Mouse (Mus musculus): ENCODE results near the gene Klf12. TPM values are rescaled to one million over a fixed set of nuclear protein-coding genes. Genes with fewer than 3 reads are reported as not detected.

Gene Klf12
- polyA plus RNA-seq (2014; fragmentation: Nextera tagmentation; extraction: Ambion mirVana), result 14.8 and 18.5 TPM in 2 replicates

- no peaks in the 10 kb centered on the region; the same call in 1 of the 2 replicates for H3K9me3 ChIP-seq (ENCODE audit: control insufficient read depth, low read length)
- peak within 1 kb of the TSS; percentile 61 for H3K9ac ChIP-seq (ENCODE audit: low read length)
- ATAC-seq (replicated peaks; ENCODE audit: low FRiP score, low TSS enrichment, low read depth), result peak; percentile 86
- H3K4me1 ChIP-seq (replicated peaks; ENCODE audit: control insufficient read depth, insufficient read depth, low read length), result peaks cover 21% of the 10 kb centered on the region
- under 1% methylated on average over 34 of the region's 40 CpGs for WGBS
- H3K27me3 ChIP-seq (replicated peaks; ENCODE audit: control insufficient read depth, insufficient read depth, low read length), result no peaks in the 10 kb centered on the region
- peak within 1 kb of the TSS; percentile 78 for H3K27ac ChIP-seq (ENCODE audit: low read depth)
- peak within 1 kb of the TSS; percentile 97 for H3K4me2 ChIP-seq (ENCODE audit: low read length)
- peak within 1 kb of the TSS; percentile 63 for H3K4me3 ChIP-seq (ENCODE audit: low read depth, low read length)
- no peaks in the 10 kb centered on the region for H3K36me3 ChIP-seq (ENCODE audit: control insufficient read depth, insufficient read depth, low read length)
- peak; percentile 94 for DNase-seq (ENCODE audit: low spot score)
Observed at GRCm38 (mm10) chr14:100284119-100284860, at the start of gene Klf12. Gene Klf12 (minus strand): TSS chr14:100284679.

DNA sequence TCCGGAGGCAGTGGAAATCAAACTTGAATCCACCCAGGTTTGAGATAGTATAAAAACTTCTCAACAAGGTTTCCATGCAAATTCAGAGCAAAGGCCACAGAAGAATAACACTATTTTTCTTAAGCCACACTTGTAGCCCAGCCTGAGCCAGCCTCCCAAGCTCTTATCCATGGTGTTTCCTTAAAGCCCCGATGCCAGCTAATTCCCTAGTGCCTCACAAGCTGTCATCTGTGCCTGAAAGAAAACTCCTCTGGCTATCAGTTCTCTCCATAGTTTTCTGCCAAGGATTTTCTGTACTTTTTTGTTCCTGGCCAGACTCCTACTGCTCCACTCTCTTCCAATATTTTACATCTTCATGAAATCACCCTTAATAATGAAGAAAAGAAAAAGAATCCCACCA is 48.9 kb upstream of the Klf12 start:
- Histone ChIP-seq H3K9me3 (ENCODE audit: control insufficient read depth, low read length) (no peaks in the 10 kb centered on the region), H3K27me3 (replicated peaks; ENCODE audit: control insufficient read depth, insufficient read depth, low read length) (no peaks in the 10 kb centered on the region), H3K4me1 (replicated peaks; ENCODE audit: control insufficient read depth, insufficient read depth, low read length) (no peaks in the 10 kb centered on the region), H3K36me3 (ENCODE audit: control insufficient read depth, insufficient read depth, low read length) (no peaks in the 10 kb centered on the region), H3K9ac (ENCODE audit: low read length) (no peak overlapping the region), H3K4me3 (ENCODE audit: low read depth, low read length) (no peak overlapping the region), H3K27ac (ENCODE audit: low read depth) (no peak overlapping the region), H3K4me2 (ENCODE audit: low read length) (no peak overlapping the region)
- DNase-seq (ENCODE audit: low spot score), result no peak
- no peak for ATAC-seq (replicated peaks; ENCODE audit: low FRiP score, low TSS enrichment, low read depth)
- WGBS, result 91% methylated on average over 2 of the region's 2 CpGs

GRCm38 (mm10) chr14:100328602-100329276 is 44.3 kb upstream of the Klf12 start:
- H3K4me3 ChIP-seq (ENCODE audit: low read depth, low read length), result no peak overlapping the region
- DNase-seq (ENCODE audit: low spot score) (no peak), ATAC-seq (replicated peaks; ENCODE audit: low FRiP score, low TSS enrichment, low read depth) (no peak)
- H3K4me1 ChIP-seq (replicated peaks; ENCODE audit: control insufficient read depth, insufficient read depth, low read length), result no peaks in the 10 kb centered on the region
- no peak overlapping the region for H3K4me2 ChIP-seq (ENCODE audit: low read length)
- H3K9ac ChIP-seq (ENCODE audit: low read length), result no peak overlapping the region
- no peak overlapping the region for H3K27ac ChIP-seq (ENCODE audit: low read depth)
- WGBS, result 70% methylated on average over 6 of the region's 6 CpGs
- H3K27me3 ChIP-seq (replicated peaks; ENCODE audit: control insufficient read depth, insufficient read depth, low read length), result no peaks in the 10 kb centered on the region
- H3K36me3 ChIP-seq (ENCODE audit: control insufficient read depth, insufficient read depth, low read length), result no peaks in the 10 kb centered on the region
- H3K9me3 ChIP-seq (ENCODE audit: control insufficient read depth, low read length), result no peaks in the 10 kb centered on the region

DNA sequence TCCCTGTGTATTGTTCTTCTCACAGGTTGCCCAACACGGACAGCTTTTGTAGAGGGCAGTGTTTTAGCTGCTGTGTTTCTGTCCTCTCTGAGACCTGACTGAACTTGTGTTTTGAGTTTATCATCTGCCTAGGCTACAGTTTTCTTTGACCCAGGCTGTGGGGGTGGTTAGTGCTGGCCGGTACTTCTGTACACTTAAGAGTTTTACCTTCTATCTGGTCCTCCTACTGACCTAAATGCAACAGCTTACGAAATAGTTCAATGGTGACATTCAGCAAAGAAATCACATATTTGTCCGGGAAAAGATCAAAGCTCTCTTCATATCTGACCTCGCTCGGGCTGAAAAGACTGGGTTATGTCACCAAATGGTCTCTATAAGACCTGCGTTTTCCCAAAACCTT is 39.8 kb upstream of the Klf12 start:
- Histone ChIP-seq H3K9me3 (ENCODE audit: control insufficient read depth, low read length) (no peaks in the 10 kb centered on the region), H3K4me2 (ENCODE audit: low read length) (no peak overlapping the region), H3K27me3 (replicated peaks; ENCODE audit: control insufficient read depth, insufficient read depth, low read length) (no peaks in the 10 kb centered on the region), H3K4me3 (ENCODE audit: low read depth, low read length) (no peak overlapping the region), H3K4me1 (replicated peaks; ENCODE audit: control insufficient read depth, insufficient read depth, low read length) (no peaks in the 10 kb centered on the region), H3K27ac (ENCODE audit: low read depth) (no peak overlapping the region), H3K36me3 (ENCODE audit: control insufficient read depth, insufficient read depth, low read length) (no peaks in the 10 kb centered on the region), H3K9ac (ENCODE audit: low read length) (no peak overlapping the region)
- DNase-seq (ENCODE audit: low spot score), result no peak
- WGBS, result 77% methylated on average over 7 of the region's 7 CpGs
- no peak for ATAC-seq (replicated peaks; ENCODE audit: low FRiP score, low TSS enrichment, low read depth)

- Histone ChIP-seq H3K9me3 (ENCODE audit: control insufficient read depth, low read length) (no peaks in the 10 kb centered on the region), H3K27ac (ENCODE audit: low read depth) (no peak overlapping the region), H3K9ac (ENCODE audit: low read length) (no peak overlapping the region), H3K4me1 (replicated peaks; ENCODE audit: control insufficient read depth, insufficient read depth, low read length) (no peaks in the 10 kb centered on the region), H3K36me3 (ENCODE audit: control insufficient read depth, insufficient read depth, low read length) (no peaks in the 10 kb centered on the region), H3K4me2 (ENCODE audit: low read length) (no peak overlapping the region), H3K4me3 (ENCODE audit: low read depth, low read length) (no peak overlapping the region), H3K27me3 (replicated peaks; ENCODE audit: control insufficient read depth, insufficient read depth, low read length) (no peaks in the 10 kb centered on the region)
- 93% methylated on average over 6 of the region's 6 CpGs for WGBS
- ATAC-seq (replicated peaks; ENCODE audit: low FRiP score, low TSS enrichment, low read depth) (no peak), DNase-seq (ENCODE audit: low spot score) (no peak)
Observed at GRCm38 (mm10) chr14:100322012-100322411, 37.5 kb upstream of the Klf12 start.

- no peak for DNase-seq (ENCODE audit: low spot score)
- no peaks in the 10 kb centered on the region for H3K27me3 ChIP-seq (replicated peaks; ENCODE audit: control insufficient read depth, insufficient read depth, low read length)
- no peaks in the 10 kb centered on the region for H3K36me3 ChIP-seq (ENCODE audit: control insufficient read depth, insufficient read depth, low read length)
- ATAC-seq (replicated peaks; ENCODE audit: low FRiP score, low TSS enrichment, low read depth), result no peak
- H3K4me2 ChIP-seq (ENCODE audit: low read length), result no peak overlapping the region
- no peak overlapping the region for H3K4me3 ChIP-seq (ENCODE audit: low read depth, low read length)
- H3K9ac ChIP-seq (ENCODE audit: low read length), result no peak overlapping the region
- 78% methylated on average over 4 of the region's 4 CpGs for WGBS
- H3K9me3 ChIP-seq (ENCODE audit: control insufficient read depth, low read length), result no peaks in the 10 kb centered on the region
- no peak overlapping the region for H3K27ac ChIP-seq (ENCODE audit: low read depth)
- H3K4me1 ChIP-seq (replicated peaks; ENCODE audit: control insufficient read depth, insufficient read depth, low read length), result no peaks in the 10 kb centered on the region
Observed at GRCm38 (mm10) chr14:100316780-100317179, 32.3 kb upstream of the Klf12 start.

GRCm38 (mm10) chr14:100314099-100314498 is 29.6 kb upstream of the Klf12 start:
- 83% methylated on average over 4 of the region's 4 CpGs for WGBS
- DNase-seq (ENCODE audit: low spot score), result no peak
- Histone ChIP-seq H3K36me3 (ENCODE audit: control insufficient read depth, insufficient read depth, low read length) (no peaks in the 10 kb centered on the region), H3K27me3 (replicated peaks; ENCODE audit: control insufficient read depth, insufficient read depth, low read length) (no peaks in the 10 kb centered on the region), H3K27ac (ENCODE audit: low read depth) (no peak overlapping the region), H3K4me3 (ENCODE audit: low read depth, low read length) (no peak overlapping the region), H3K9ac (ENCODE audit: low read length) (no peak overlapping the region), H3K9me3 (ENCODE audit: control insufficient read depth, low read length) (no peaks in the 10 kb centered on the region), H3K4me1 (replicated peaks; ENCODE audit: control insufficient read depth, insufficient read depth, low read length) (no peaks in the 10 kb centered on the region), H3K4me2 (ENCODE audit: low read length) (no peak overlapping the region)
- ATAC-seq (replicated peaks; ENCODE audit: low FRiP score, low TSS enrichment, low read depth), result no peak

- no peaks in the 10 kb centered on the region for H3K36me3 ChIP-seq (ENCODE audit: control insufficient read depth, insufficient read depth, low read length)
- no peaks in the 10 kb centered on the region for H3K9me3 ChIP-seq (ENCODE audit: control insufficient read depth, low read length)
- DNase-seq (ENCODE audit: low spot score), result no peak
- 76% methylated on average over 1 of the region's 1 CpGs for WGBS
- no peak overlapping the region for H3K27ac ChIP-seq (ENCODE audit: low read depth)
- no peaks in the 10 kb centered on the region for H3K27me3 ChIP-seq (replicated peaks; ENCODE audit: control insufficient read depth, insufficient read depth, low read length)
- no peak overlapping the region for H3K9ac ChIP-seq (ENCODE audit: low read length)
- H3K4me1 ChIP-seq (replicated peaks; ENCODE audit: control insufficient read depth, insufficient read depth, low read length), result no peaks in the 10 kb centered on the region
- no peak for ATAC-seq (replicated peaks; ENCODE audit: low FRiP score, low TSS enrichment, low read depth)
- H3K4me3 ChIP-seq (ENCODE audit: low read depth, low read length), result no peak overlapping the region
- H3K4me2 ChIP-seq (ENCODE audit: low read length), result no peak overlapping the region
Observed at GRCm38 (mm10) chr14:100300905-100301304, 16.4 kb upstream of the Klf12 start.

GRCm38 (mm10) chr14:100298892-100299291 is 14.4 kb upstream of the Klf12 start:
- H3K27me3 ChIP-seq (replicated peaks; ENCODE audit: control insufficient read depth, insufficient read depth, low read length), result no peaks in the 10 kb centered on the region
- H3K27ac ChIP-seq (ENCODE audit: low read depth), result no peak overlapping the region
- no peaks in the 10 kb centered on the region for H3K4me1 ChIP-seq (replicated peaks; ENCODE audit: control insufficient read depth, insufficient read depth, low read length)
- H3K9me3 ChIP-seq (ENCODE audit: control insufficient read depth, low read length), result no peaks in the 10 kb centered on the region
- WGBS, result 31% methylated on average over 6 of the region's 6 CpGs
- DNase-seq (ENCODE audit: low spot score), result no peak
- no peak overlapping the region for H3K9ac ChIP-seq (ENCODE audit: low read length)
- H3K4me3 ChIP-seq (ENCODE audit: low read depth, low read length), result no peak overlapping the region
- ATAC-seq (replicated peaks; ENCODE audit: low FRiP score, low TSS enrichment, low read depth), result no peak
- no peaks in the 10 kb centered on the region for H3K36me3 ChIP-seq (ENCODE audit: control insufficient read depth, insufficient read depth, low read length)
- no peak overlapping the region for H3K4me2 ChIP-seq (ENCODE audit: low read length)
